Mouse (Mus musculus) testis, postnatal 14 days (tissue): ENCODE results near the gene Ndufa9.

ENCODE experiments used
- DNase-seq: peaks from one replicate; pipeline ENCODE4 v3.0.0; 2021; ENCODE audit warnings: low spot score

The Ndufa9 gene

GRCm38 (mm10) chr6:126848712-126849704, at the start of gene Ndufa9:
Ndufa9 (minus strand) TSS chr6:126849136.
- DNase-seq = peak; percentile 94

DNA sequence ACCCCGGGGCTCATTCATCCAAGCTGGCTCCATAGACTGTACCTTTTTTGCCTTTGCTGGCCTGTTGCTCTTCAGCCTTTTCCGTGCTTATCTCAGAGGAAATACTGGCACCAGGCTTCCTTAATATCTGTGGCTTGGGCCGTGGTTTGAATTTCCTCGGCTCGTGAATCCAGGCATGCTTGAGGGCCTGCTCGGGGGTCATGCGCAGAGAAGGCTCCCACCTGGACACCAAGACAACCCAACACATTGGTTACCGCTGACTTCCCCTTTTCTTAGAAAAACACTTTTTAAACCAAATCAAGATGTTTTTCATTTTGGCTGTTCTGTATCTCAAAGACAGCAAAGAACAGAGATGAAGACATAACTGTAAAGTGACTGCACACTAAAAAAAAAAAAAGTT, 28.2 kb upstream of the Ndufa9 start:
- DNase-seq = no peak

- DNase-seq = no peak
Measured at GRCm38 (mm10) chr6:126852881-126853280, 3.9 kb upstream of the Ndufa9 start, which contains the start of gene Akap3. Akap3 (plus strand) TSS chr6:126853098.

- no peak for DNase-seq
Measured at GRCm38 (mm10) chr6:126836628-126837027, 12.3 kb downstream of the Ndufa9 start.

DNA sequence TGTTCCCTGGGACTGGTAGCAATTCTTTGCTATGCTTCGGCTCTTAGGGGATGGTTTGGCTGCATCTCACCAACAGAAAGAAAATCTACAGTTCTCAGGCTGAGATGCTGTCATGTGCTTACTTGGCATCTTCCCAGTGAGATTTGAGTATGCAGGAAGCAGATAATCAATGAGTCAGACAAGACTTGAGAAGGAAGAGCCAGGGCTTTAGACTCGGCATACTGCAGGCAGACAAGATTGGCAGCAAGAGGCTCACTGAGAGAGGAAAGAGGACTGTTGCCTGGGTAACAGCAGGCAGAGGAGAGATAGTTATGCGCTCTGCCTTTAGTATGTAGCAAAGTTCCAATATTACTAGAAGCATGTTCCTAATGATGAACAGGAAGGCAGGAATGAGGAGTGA, 25.8 kb downstream of the Ndufa9 start:
- DNase-seq = no peak

DNA sequence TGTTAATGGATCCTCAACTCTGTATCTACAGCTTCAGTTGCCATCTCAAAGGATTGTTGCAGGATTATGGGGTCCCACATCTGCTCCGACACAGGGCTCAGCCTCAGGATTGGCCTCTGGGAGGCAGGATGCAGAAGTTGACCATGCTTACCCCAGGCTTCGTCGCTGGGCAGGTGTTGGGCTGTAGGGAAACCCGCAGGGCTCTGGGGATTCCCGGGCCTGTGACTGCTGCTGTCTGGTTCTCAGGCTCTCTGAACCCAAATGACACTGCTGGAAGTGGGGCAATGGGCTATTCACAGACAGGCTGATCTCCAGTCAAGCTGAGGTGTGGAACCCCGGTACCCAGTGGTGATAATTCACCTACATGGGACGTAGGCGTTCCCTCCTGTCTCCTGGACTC, 32.6 kb downstream of the Ndufa9 start:
- DNase-seq = no peak

DNA sequence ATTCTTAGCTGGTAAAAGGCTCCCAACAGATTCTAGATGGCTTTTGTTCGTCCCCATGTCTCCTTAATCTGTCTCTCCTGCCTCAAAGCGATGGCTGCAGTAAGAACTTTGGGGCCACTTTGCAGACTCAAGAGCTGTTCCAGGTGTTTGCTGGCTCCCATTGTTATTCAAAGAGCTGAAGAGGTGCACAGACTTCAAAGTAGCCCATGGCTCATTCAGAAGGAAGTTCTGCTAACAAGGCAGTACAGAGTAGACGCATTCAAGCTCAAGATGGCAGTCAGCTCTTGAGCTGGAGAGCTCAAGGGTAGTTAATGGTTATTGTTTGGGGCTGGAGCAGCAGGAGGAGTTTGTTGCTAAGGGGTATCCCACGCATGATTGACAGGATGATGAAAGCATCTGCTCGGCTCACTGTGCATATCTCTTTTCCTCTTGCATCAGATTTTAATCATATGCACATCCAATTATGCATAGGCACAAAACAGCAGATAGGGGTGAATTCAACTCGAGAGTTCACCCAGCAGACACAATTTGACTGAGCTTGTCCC, 33.7 kb downstream of the Ndufa9 start:
- no peak for DNase-seq

GRCm38 (mm10) chr6:126811481-126811880, 37.5 kb downstream of the Ndufa9 start:
- no peak for DNase-seq

DNA sequence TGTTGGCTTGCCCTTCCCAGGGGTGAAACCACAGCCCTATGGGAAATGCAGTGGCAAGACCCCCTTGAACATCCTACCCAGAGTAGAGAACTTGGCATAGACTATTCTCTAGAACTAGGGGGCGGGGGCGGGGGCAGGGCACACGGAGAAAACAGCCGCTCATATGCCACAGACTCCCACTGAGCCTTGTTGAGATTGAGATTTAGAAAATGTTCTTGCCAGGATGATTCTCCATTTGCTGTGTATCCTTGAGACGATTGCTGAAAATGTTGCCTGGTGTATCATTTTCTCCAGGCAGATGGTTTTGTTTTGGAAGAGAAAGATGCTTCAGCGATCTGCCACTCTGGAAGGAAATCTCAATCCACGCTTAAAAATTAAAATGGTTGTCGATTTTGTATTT, 40.4 kb downstream of the Ndufa9 start:
- no peak for DNase-seq

GRCm38 (mm10) chr6:126808134-126808533, 40.8 kb downstream of the Ndufa9 start:
- DNase-seq = no peak

DNA sequence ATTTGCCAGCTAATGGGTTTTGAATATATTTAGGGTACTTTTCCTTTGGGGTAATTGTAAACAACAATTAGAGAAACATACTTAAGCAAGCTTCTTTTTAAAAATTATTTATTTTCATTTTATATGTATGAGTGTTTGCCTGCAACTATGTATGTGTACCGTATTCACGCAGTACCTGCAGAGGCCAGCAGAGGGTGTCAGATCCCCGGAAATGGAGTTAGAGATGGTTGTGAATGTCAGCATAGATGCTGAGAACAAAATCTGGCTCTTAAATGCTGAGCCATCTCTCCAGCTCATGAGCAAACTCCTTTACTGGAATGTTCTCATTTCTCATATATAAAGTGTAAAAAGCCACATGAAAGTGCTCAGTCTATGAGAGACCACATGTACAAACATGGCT, 42.2 kb downstream of the Ndufa9 start:
- peak; percentile 16 for DNase-seq

- DNase-seq = no peak
Measured at GRCm38 (mm10) chr6:126802946-126803345, 46.0 kb downstream of the Ndufa9 start.

GRCm38 (mm10) chr6:126794751-126795150, 54.2 kb downstream of the Ndufa9 start:
- DNase-seq = no peak

DNA sequence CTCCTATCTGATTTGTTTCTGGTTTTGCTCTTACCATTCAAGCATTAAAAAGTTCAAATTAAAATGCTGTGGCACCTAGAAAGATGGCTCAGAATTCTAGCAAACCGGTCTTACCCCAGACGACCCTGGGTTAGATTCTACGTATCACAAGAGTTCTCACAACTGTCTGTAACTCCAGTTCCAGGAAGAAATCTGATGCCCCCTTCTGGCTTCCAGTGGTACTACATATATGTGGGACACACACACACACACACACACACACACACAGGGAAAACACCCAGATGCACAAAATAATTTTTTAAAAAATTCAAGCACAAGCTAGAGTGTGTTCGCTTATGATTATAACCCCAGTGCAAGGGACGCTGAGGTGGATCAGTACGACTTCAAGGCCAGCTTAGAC, 55.2 kb downstream of the Ndufa9 start:
- DNase-seq = no peak

DNA sequence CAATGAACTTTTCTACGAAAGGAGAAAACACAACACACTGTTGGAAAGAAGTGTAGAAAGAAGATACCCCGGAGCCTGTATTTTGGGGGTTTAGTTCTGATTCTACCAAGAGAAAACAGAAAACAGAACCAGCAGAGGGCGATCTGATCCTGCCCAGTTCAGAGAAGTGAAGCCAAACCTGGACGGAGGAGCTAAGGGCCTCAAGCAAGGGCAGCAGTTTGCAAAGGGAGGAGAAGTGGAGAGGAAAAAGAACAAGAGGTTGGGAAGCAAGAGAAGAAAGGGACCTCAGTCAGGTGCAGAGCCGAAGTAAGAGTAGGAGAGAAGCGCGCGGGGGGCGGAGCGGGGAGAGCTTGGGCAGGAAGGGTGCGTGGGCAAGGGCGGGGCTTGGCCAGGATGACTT, 57.0 kb downstream of the Ndufa9 start:
- no peak for DNase-seq

GRCm38 (mm10) chr6:126791488-126791887, 57.4 kb downstream of the Ndufa9 start:
- no peak for DNase-seq

DNA sequence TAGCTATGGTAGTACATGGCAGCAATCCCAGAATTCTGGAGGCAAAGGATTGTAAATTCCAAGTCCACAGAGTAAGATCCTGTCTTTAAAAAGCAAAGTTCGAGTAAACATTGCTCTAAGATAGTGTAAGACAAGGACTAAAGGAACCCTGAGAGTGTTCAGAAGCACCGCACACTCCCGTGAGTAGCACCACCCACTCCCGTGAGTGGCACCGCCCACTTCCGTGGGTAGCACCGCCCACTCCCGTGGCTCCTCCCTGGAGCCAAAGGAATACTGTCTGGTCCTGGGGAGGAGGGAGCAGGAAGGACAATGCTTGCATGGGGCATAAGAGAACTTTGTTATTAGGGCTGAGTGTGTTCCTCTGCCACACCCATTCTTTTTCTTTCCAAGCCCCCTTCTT, 60.1 kb downstream of the Ndufa9 start:
- no peak for DNase-seq

DNA sequence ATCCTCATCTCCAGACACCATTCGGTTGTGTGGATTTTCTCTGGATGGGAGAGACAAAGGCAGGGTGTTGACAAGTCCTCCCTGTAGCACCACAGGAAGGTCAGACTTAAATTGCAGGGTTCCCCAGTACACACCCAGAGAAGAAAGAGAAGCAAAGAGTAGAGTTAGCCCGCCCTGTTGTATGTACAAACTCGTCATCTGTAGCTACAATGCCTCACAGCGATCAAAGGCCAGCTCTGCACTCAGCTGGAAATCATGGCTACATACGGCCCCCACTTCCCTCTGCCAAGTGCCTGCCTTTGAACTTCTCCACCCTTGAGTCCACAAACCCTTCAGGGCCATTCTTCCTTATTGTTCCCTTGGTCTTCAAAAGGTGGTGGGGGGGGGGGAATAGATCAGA, 64.7 kb downstream of the Ndufa9 start:
- DNase-seq = no peak

DNA sequence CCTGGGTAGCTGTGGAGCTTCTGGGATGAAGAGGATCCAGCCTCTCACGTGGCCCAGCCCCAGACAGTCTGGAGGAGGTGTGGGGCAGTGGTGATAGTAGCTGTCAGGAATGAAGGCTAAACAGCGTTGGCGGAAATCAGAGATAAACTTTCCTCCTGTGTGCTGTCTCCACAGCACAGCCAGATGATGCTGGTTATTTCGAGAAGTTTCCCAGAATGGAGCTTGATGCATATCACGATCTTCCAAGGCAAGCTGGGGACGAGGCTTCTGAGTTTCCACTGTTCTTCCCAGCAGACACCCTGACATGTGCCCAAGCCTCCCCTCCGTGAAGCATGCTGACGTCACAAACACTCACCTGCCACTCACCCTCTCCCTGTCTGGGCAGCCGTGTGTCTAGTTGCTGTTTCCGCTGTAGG, 65.3 kb downstream of the Ndufa9 start:
- no peak for DNase-seq

DNA sequence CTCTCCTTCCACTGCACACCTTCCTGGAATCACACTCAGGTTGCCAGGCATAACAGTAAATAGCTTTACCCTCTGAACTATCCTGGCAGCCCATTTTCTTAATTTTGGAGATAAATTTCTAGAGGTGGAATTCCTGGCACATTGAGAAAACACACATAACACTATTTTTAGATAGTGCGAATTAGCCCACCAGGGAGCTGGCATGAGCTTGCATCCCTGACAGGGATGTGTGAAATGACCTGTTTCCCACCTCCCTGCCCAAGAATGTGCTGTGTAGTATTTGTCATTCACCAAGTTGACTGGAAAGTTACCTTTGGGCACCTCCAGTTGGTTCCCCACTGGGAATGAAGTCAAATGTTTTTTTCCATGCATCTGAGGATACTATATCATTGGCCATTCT, 65.9 kb downstream of the Ndufa9 start:
- DNase-seq = no peak

DNA sequence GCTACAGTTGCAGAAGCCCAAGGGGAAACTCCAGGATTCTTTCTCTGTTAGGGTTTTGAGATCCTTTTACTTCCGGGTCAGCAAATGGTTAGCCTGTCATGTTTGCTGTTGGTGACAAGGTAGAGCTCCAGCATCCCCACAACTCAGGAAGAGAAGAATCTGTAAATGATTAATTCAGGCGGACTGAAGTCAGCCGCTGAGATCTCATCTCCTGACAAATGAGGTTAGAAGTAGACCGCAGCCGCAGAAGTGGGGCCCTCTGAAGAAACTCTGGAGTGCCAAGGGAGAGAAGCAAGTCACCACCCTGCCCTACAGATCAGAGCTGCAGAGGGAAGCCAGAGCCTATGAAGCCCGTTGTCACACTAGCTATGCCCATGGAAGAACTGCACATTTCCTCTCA, 71.0 kb downstream of the Ndufa9 start:
- DNase-seq = no peak

- no peak for DNase-seq
Measured at GRCm38 (mm10) chr6:126773873-126774272, 75.1 kb downstream of the Ndufa9 start.

GRCm38 (mm10) chr6:126772326-126772725, 76.6 kb downstream of the Ndufa9 start:
- DNase-seq = no peak
